Mouse (Mus musculus): ENCODE results near the gene Eif2ak2. TPM values are rescaled to one million over a fixed set of nuclear protein-coding genes. Genes with fewer than 3 reads are reported as not detected.

The Eif2ak2 gene
- polyA plus RNA-seq, 1 experiment from 2014 or later, result 4.4 TPM

Other genes with a start within 250 kb of the Eif2ak2 start
- gene Strn, start 145.4 kb downstream of the Eif2ak2 start, polyA plus RNA-seq (2014; fragmentation: Nextera tagmentation; extraction: Ambion mirVana), result 6.7 and 7.9 TPM in 2 replicates
- 15.5 and 17.9 TPM in 2 replicates for gene Heatr5b, start 47.2 kb downstream of the Eif2ak2 start, polyA plus RNA-seq (2014; fragmentation: Nextera tagmentation; extraction: Ambion mirVana)
- 40.8 and 45.4 TPM in 2 replicates for gene Gpatch11, start 47.0 kb downstream of the Eif2ak2 start, polyA plus RNA-seq (2014; fragmentation: Nextera tagmentation; extraction: Ambion mirVana)
- not detected in 2 replicates for gene Sult6b1, start 24.4 kb upstream of the Eif2ak2 start, polyA plus RNA-seq (2014; fragmentation: Nextera tagmentation; extraction: Ambion mirVana)
- gene Cebpzos, start 33.9 kb upstream of the Eif2ak2 start, polyA plus RNA-seq (2014; fragmentation: Nextera tagmentation; extraction: Ambion mirVana), result 121 and 126 TPM in 2 replicates
- 63.9 and 64.8 TPM in 2 replicates for gene Cebpz, start 54.5 kb upstream of the Eif2ak2 start, polyA plus RNA-seq (2014; fragmentation: Nextera tagmentation; extraction: Ambion mirVana)
- gene Ndufaf7, start 54.6 kb upstream of the Eif2ak2 start, polyA plus RNA-seq (2014; fragmentation: Nextera tagmentation; extraction: Ambion mirVana), result 53.9 and 54.2 TPM in 2 replicates
- gene Prkd3, start 138.2 kb upstream of the Eif2ak2 start, polyA plus RNA-seq (2014; fragmentation: Nextera tagmentation; extraction: Ambion mirVana), result 48.0 and 48.5 TPM in 2 replicates
- gene Qpct, start 169.3 kb upstream of the Eif2ak2 start, polyA plus RNA-seq (2014; fragmentation: Nextera tagmentation; extraction: Ambion mirVana), result 8.5 and 10.5 TPM in 2 replicates

All from midbrain, embryonic 11.5 days (tissue).